Mouse (Mus musculus) cerebellum, adult 9-11 months (tissue): ENCODE measurements around the gene Srsy.
"Not testable (repeated sequence)": the region's sequence is repeated elsewhere in the genome, so short reads cannot be mapped to it uniquely, and the experiment has no call there.

Experiments used
- DNase-seq: peaks from one replicate; pipeline ENCODE4 v3.0.0; 2022

Srsy gene

DNA sequence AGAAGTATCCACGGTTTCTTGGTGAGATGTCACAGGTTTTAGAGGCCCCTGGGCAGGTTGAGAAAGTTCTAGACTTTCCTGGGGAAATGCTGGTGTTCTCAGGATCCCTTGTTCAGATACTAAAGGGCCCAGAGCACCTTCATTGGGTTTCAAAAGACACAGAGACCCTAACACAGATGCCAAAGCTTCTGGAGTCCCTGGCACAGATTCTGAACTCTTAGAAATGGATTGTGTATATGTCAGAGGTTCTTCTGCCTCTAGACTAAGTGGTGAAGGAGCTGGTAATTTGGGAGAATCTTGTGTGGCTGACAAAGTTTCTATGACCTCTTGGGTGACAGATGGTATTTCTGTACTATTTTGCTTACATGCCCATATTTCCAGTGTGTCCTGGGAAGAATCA, at the start of gene Srsy:
Srsy (minus strand) TSS at position 101 of the 400 bp plus-strand sequence.
- DNase-seq, result not testable (repeated sequence)
